Mouse (Mus musculus) gastrocnemius, postnatal 14 days (tissue): ENCODE measurements around the gene Tpx2. TPM values are rescaled to one million over a fixed set of nuclear protein-coding genes. Genes with fewer than 3 reads are reported as not detected.

Experiments used
- DNase-seq: peaks from one replicate; pipeline ENCODE4 v3.0.0; 2021; ENCODE audit warnings: mixed read lengths
- intact Hi-C: fragments of 180-260 bp; cut with DNase I; formaldehyde crosslinking; loops from one replicate; pipeline ENCODE4 v1.15.1; 2025; ENCODE audit warnings: low total_unique reads
- long read RNA-seq, 2 experiments: library from polyadenylated mRNA; stranded (forward); transcript quantifications; one replicate each; pipeline ENCODE4 v2.0.0; 2021
- total RNA-seq, 2 experiments: library from RNA; stranded (reverse); gene quantifications; 2 replicates each; pipeline ENCODE4 v1.2.3; 2021

Gene Tpx2
- 1 to 10 TPM; 4.1 to 4.7 TPM for total RNA-seq
- long read RNA-seq, experiment 1, full-length matches to known transcripts, result 1 of 1 reads
- long read RNA-seq, experiment 1, partial matches to known transcripts, result 0 of 1 reads
- long read RNA-seq, experiment 1, other reads (novel, unspliced or antisense), result 0 of 1 reads
- long read RNA-seq, experiment 2, partial matches to known transcripts, result 0 of 6 reads
- long read RNA-seq, experiment 2, other reads (novel, unspliced or antisense), result 2 of 6 reads

GRCm38 (mm10) chr2:152847815-152848302, at the start of gene Tpx2:
TSS of gene Tpx2 (plus strand) at chr2:152847964.
- DNase-seq, result peak; percentile 96
- intact Hi-C loops, result no loop called here

- intact Hi-C loops, result no loop called here
- no peak for DNase-seq
These were observed 47.6 kb upstream of the Tpx2 start for GRCm38 (mm10) chr2:152799954-152800761.

- intact Hi-C loops, result no loop called here
These were observed 47.0 kb upstream of the Tpx2 start for GRCm38 (mm10) chr2:152800762-152801113.

GRCm38 (mm10) chr2:152802303-152802702, 45.5 kb upstream of the Tpx2 start:
- no peak for DNase-seq
- intact Hi-C loops, result no loop called here

More at GRCm38 (mm10) chr2:152800762-152801113, 47.0 kb upstream of the Tpx2 start:
- DNase-seq, result no peak

GRCm38 (mm10) chr2:152803081-152803480, 44.7 kb upstream of the Tpx2 start:
- intact Hi-C loops, result no loop called here
- DNase-seq, result no peak

- intact Hi-C loops, result no loop called here
- DNase-seq, result no peak
These were observed 43.2 kb upstream of the Tpx2 start for GRCm38 (mm10) chr2:152804408-152805110.

- intact Hi-C loops, result no loop called here
These were observed 42.7 kb upstream of the Tpx2 start for GRCm38 (mm10) chr2:152805111-152805490.

GRCm38 (mm10) chr2:152806037-152806436, 41.7 kb upstream of the Tpx2 start:
- intact Hi-C loops, result no loop called here
- DNase-seq, result no peak

More at GRCm38 (mm10) chr2:152805111-152805490, 42.7 kb upstream of the Tpx2 start:
- no peak for DNase-seq

GRCm38 (mm10) chr2:152808178-152808577, 39.6 kb upstream of the Tpx2 start:
- intact Hi-C loops, result no loop called here
- DNase-seq, result no peak

- DNase-seq, result no peak
- intact Hi-C loops, result no loop called here
These were observed 37.4 kb upstream of the Tpx2 start for GRCm38 (mm10) chr2:152810158-152810941.

GRCm38 (mm10) chr2:152811336-152812165, 36.2 kb upstream of the Tpx2 start:
- DNase-seq, result no peak
- intact Hi-C loops, result no loop called here

GRCm38 (mm10) chr2:152813232-152813631, 34.5 kb upstream of the Tpx2 start:
- no peak for DNase-seq
- intact Hi-C loops, result no loop called here

GRCm38 (mm10) chr2:152814213-152814874, 33.4 kb upstream of the Tpx2 start:
- intact Hi-C loops, result no loop called here
- DNase-seq, result no peak

GRCm38 (mm10) chr2:152815879-152816656, 31.7 kb upstream of the Tpx2 start:
- intact Hi-C loops, result no loop called here
- no peak for DNase-seq

- intact Hi-C loops, result no loop called here
- no peak for DNase-seq
These were observed 31.0 kb upstream of the Tpx2 start for GRCm38 (mm10) chr2:152816657-152817348.

- no peak for DNase-seq
- intact Hi-C loops, result no loop called here
These were observed 30.0 kb upstream of the Tpx2 start for GRCm38 (mm10) chr2:152817596-152818291.
